Mouse (Mus musculus): ENCODE data around the gene Syt8. TPM values are rescaled to one million over a fixed set of nuclear protein-coding genes. Genes with fewer than 3 reads are reported as not detected.

Gene Syt8
- polyA plus RNA-seq, 1 experiment from 2014 or later, result not detected

DNA sequence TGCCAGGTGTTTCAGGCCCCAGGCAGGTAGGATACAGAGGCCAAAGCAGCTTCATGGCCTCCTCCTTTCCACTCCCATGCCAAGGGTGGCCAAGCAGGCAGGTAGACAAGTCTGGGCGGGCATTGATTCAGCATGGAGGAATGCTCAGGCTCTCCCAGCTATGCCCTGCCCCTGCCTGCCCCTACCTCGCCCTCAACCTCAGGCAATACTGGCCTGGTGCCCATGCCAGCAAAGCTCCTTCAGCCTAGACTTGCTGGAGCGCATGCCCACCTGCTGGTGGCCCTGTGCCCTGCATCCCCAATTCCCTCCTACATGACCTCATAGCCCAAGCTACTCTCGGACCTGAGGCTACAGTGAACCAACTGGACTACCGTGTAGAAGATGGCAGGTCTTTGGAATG is 2.7 kb downstream of the Syt8 start:
- Histone ChIP-seq H3K27ac (ENCODE audit: low read depth, low read length) (no peak overlapping the region), H3K4me2 (replicated peaks; ENCODE audit: low read depth, low read length) (no peak overlapping the region), H3K9me3 (ENCODE audit: control insufficient read depth, low read length) (no peaks in the 10 kb centered on the region), H3K4me3 (ENCODE audit: low read depth, low read length) (no peak overlapping the region), H3K27me3 (ENCODE audit: control insufficient read depth, insufficient read depth, low read length) (no peaks in the 10 kb centered on the region), H3K9ac (ENCODE audit: low read depth, low read length) (no peak overlapping the region), H3K4me1 (replicated peaks; ENCODE audit: control insufficient read depth, insufficient read depth, low read length) (no peaks in the 10 kb centered on the region), H3K36me3 (ENCODE audit: control insufficient read depth, insufficient read depth, low read length) (no peaks in the 10 kb centered on the region)
- ATAC-seq (ENCODE audit: low FRiP score) (no peak), DNase-seq (ENCODE audit: low spot score) (no peak)
- 81% methylated on average over 5 of the region's 5 CpGs for WGBS

DNA sequence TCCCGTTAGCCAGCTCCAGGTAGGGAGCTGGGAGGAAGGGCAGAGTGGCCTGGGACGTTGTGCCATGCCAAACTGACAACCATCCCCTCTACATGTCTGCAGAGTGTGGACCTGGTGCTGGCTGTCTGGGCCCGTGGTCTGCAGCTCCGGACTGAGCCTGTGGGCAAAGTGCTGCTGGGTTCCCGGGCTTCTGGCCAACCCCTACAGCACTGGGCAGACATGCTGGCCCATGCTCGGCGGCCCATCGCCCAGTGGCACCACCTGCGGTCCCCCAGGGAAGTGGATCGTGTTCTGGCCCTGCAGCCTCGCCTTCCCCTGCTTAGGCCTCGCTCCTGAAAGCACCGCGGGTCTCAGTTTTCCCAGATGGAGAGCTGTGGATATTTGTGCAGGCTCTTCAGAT is 5.3 kb downstream of the Syt8 start:
- no peak overlapping the region for H3K4me2 ChIP-seq (replicated peaks; ENCODE audit: low read depth, low read length)
- no peak overlapping the region for H3K27ac ChIP-seq (ENCODE audit: low read depth, low read length)
- no peaks in the 10 kb centered on the region for H3K4me1 ChIP-seq (replicated peaks; ENCODE audit: control insufficient read depth, insufficient read depth, low read length)
- no peak for DNase-seq (ENCODE audit: low spot score)
- H3K9ac ChIP-seq (ENCODE audit: low read depth, low read length), result no peak overlapping the region
- H3K36me3 ChIP-seq (ENCODE audit: control insufficient read depth, insufficient read depth, low read length), result no peaks in the 10 kb centered on the region
- ATAC-seq (ENCODE audit: low FRiP score), result no peak
- H3K27me3 ChIP-seq (ENCODE audit: control insufficient read depth, insufficient read depth, low read length), result no peaks in the 10 kb centered on the region
- WGBS, result 84% methylated on average over 14 of the region's 14 CpGs
- H3K4me3 ChIP-seq (ENCODE audit: low read depth, low read length), result no peak overlapping the region
- no peaks in the 10 kb centered on the region for H3K9me3 ChIP-seq (ENCODE audit: control insufficient read depth, low read length)

DNA sequence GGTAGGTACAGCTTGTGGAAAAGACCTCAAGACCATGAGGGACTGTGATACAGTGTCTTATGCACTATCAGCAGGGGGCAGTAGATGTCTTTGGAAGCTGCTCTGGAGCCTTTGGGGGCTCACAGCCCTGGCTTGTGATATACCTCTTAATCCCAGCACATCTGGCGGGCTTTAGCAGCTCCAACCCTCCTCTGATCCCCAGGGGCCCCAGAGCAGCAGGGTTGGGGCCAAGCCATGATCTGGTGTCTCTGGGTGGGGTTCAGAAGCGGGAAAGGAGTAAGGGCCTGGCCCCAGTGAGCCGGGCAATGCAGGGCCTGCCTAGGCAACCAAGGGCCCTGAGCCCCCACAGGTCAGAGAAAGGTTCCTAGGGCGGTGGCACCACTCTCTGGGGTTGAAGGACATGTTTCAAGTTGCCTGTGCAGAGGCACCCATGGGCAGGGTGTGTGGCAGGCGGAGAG is 6.0 kb downstream of the Syt8 start:
- peak; percentile 72 for DNase-seq (ENCODE audit: low spot score)
- Histone ChIP-seq H3K27me3 (ENCODE audit: control insufficient read depth, insufficient read depth, low read length) (no peaks in the 10 kb centered on the region), H3K4me1 (replicated peaks; ENCODE audit: control insufficient read depth, insufficient read depth, low read length) (no peaks in the 10 kb centered on the region), H3K4me3 (ENCODE audit: low read depth, low read length) (no peak overlapping the region), H3K27ac (ENCODE audit: low read depth, low read length) (no peak overlapping the region), H3K9me3 (ENCODE audit: control insufficient read depth, low read length) (no peaks in the 10 kb centered on the region), H3K9ac (ENCODE audit: low read depth, low read length) (0 out of 2 replicates have a peak overlapping the region, but pooled peaks have one; percentile 7), H3K4me2 (replicated peaks; ENCODE audit: low read depth, low read length) (no peak overlapping the region), H3K36me3 (ENCODE audit: control insufficient read depth, insufficient read depth, low read length) (no peaks in the 10 kb centered on the region)
- 58% methylated on average over 5 of the region's 5 CpGs for WGBS
- peak; percentile 49; the same call in 1 of the 2 replicates for ATAC-seq (ENCODE audit: low FRiP score)

DNA sequence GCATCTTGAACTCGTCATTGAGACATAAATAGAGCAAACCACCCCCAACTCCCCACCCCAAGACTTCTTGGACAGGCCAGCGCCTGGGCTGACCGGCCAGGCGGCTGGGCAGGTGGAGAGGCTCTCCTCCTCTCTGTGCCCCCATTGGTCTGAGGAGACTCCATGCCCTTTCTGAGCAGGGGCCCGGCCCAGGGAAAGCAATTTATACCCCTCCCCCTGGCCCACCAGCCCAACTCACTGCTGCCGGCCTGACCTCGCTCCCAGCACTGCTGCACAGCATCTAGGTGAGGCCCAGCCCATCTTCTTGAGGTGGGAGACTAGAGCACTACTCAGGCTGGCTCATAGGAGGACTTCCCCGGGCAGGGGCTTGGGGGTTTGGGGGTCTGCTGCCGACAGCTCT is 6.9 kb downstream of the Syt8 start, which contains the start of gene Tnni2:
Gene Tnni2, plus strand, starts transcription at position 224 of the 400 bp plus-strand sequence.
- Histone ChIP-seq H3K36me3 (ENCODE audit: control insufficient read depth, insufficient read depth, low read length) (no peaks in the 10 kb centered on the region), H3K4me2 (replicated peaks; ENCODE audit: low read depth, low read length) (no peak within 1 kb of the TSS), H3K27me3 (ENCODE audit: control insufficient read depth, insufficient read depth, low read length) (no peaks in the 10 kb centered on the region), H3K9me3 (ENCODE audit: control insufficient read depth, low read length) (no peaks in the 10 kb centered on the region), H3K4me3 (ENCODE audit: low read depth, low read length) (no peak within 1 kb of the TSS), H3K27ac (ENCODE audit: low read depth, low read length) (no peak within 1 kb of the TSS), H3K4me1 (replicated peaks; ENCODE audit: control insufficient read depth, insufficient read depth, low read length) (no peaks in the 10 kb centered on the region), H3K9ac (ENCODE audit: low read depth, low read length) (0 out of 2 replicates have a peak within 1 kb of the TSS, but pooled peaks have one; percentile 7)
- DNase-seq (ENCODE audit: low spot score), result no peak
- 78% methylated on average over 9 of the region's 9 CpGs for WGBS
- no peak for ATAC-seq (ENCODE audit: low FRiP score)

DNA sequence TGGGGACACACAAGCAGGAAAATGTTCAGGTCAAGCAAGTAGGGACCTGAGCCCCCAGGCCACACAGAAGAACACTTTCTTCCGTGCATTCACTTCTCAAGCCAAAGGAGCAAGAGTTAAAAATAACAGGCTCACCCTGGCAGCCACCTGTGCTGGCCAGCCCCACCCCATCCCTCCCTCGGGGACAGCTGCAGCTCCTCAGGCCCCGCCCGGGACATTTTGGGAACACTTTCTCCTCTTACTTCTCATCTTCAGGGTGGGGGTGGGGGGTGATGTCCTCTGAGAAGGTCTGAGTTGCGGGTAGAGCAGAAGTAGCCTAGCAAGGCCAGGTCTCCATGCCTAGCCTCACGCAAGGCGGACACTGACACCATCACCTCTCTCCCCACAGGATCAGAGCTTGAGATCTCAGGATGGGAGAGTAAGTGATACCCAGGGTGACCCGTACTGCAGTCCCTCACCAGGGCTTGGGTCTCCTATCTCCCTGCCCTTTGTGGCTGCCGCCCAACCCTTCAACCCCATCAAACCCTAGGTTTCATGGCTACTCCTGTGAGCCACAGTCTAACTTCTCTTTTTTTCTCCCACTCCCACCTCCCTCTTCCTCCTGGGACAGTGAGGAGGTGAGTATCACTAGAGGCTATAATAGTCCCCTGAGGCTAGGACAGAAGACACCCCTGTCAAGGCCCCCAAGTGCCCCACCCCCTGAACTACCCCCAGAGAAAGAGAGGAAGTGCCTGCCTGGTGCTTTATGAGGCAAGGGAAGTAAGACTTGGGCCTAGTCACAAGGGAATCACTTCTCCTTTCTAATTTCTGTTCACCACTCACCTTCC is 7.6 kb downstream of the Syt8 start:
- 78% methylated on average over 9 of the region's 9 CpGs for WGBS
- ATAC-seq (ENCODE audit: low FRiP score) (no peak), DNase-seq (ENCODE audit: low spot score) (no peak)
- H3K4me3 ChIP-seq (ENCODE audit: low read depth, low read length), result no peak overlapping the region
- no peaks in the 10 kb centered on the region for H3K4me1 ChIP-seq (replicated peaks; ENCODE audit: control insufficient read depth, insufficient read depth, low read length)
- H3K9me3 ChIP-seq (ENCODE audit: control insufficient read depth, low read length), result no peaks in the 10 kb centered on the region
- no peak overlapping the region for H3K4me2 ChIP-seq (replicated peaks; ENCODE audit: low read depth, low read length)
- no peaks in the 10 kb centered on the region for H3K36me3 ChIP-seq (ENCODE audit: control insufficient read depth, insufficient read depth, low read length)
- no peaks in the 10 kb centered on the region for H3K27me3 ChIP-seq (ENCODE audit: control insufficient read depth, insufficient read depth, low read length)
- H3K27ac ChIP-seq (ENCODE audit: low read depth, low read length), result no peak overlapping the region
- no peak overlapping the region for H3K9ac ChIP-seq (ENCODE audit: low read depth, low read length)

- 99% methylated on average over 7 of the region's 7 CpGs for WGBS
- no peaks in the 10 kb centered on the region for H3K9me3 ChIP-seq (ENCODE audit: control insufficient read depth, low read length)
- no peak overlapping the region for H3K27ac ChIP-seq (ENCODE audit: low read depth, low read length)
- DNase-seq (ENCODE audit: low spot score) (no peak), ATAC-seq (ENCODE audit: low FRiP score) (no peak)
- no peaks in the 10 kb centered on the region for H3K4me1 ChIP-seq (replicated peaks; ENCODE audit: control insufficient read depth, insufficient read depth, low read length)
- no peak overlapping the region for H3K9ac ChIP-seq (ENCODE audit: low read depth, low read length)
- H3K4me3 ChIP-seq (ENCODE audit: low read depth, low read length), result no peak overlapping the region
- H3K4me2 ChIP-seq (replicated peaks; ENCODE audit: low read depth, low read length), result no peak overlapping the region
- no peaks in the 10 kb centered on the region for H3K36me3 ChIP-seq (ENCODE audit: control insufficient read depth, insufficient read depth, low read length)
- no peaks in the 10 kb centered on the region for H3K27me3 ChIP-seq (ENCODE audit: control insufficient read depth, insufficient read depth, low read length)
Measured at GRCm38 (mm10) chr7:142442908-142443420, 8.3 kb downstream of the Syt8 start.

- H3K27ac ChIP-seq (ENCODE audit: low read depth, low read length), result no peak overlapping the region
- WGBS, result 89% methylated on average over 5 of the region's 5 CpGs
- no peaks in the 10 kb centered on the region for H3K4me1 ChIP-seq (replicated peaks; ENCODE audit: control insufficient read depth, insufficient read depth, low read length)
- ATAC-seq (ENCODE audit: low FRiP score) (no peak), DNase-seq (ENCODE audit: low spot score) (no peak)
- H3K27me3 ChIP-seq (ENCODE audit: control insufficient read depth, insufficient read depth, low read length), result no peaks in the 10 kb centered on the region
- H3K9ac ChIP-seq (ENCODE audit: low read depth, low read length), result no peak overlapping the region
- no peaks in the 10 kb centered on the region for H3K9me3 ChIP-seq (ENCODE audit: control insufficient read depth, low read length)
- H3K36me3 ChIP-seq (ENCODE audit: control insufficient read depth, insufficient read depth, low read length), result no peaks in the 10 kb centered on the region
- no peak overlapping the region for H3K4me3 ChIP-seq (ENCODE audit: low read depth, low read length)
- no peak overlapping the region for H3K4me2 ChIP-seq (replicated peaks; ENCODE audit: low read depth, low read length)
Measured at GRCm38 (mm10) chr7:142443474-142443873, 8.8 kb downstream of the Syt8 start.

DNA sequence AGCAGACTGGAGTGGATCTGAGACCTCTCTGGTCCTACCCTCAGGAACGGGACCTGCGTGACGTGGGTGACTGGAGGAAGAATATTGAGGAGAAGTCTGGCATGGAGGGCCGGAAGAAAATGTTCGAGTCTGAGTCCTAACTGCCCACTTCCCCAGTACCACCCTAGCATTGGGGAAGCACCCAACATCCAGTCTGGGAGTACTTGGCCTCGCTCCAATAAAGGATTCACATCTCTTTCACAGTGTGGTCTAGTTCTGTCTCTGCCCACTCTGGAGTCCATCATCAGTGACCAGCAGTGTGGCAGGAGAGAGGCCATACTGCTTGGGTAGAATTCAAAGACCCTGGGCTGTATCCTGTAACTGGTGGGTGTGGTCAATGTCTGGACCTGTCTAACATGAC is 9.5 kb downstream of the Syt8 start:
- H3K9me3 ChIP-seq (ENCODE audit: control insufficient read depth, low read length), result no peaks in the 10 kb centered on the region
- no peak overlapping the region for H3K4me3 ChIP-seq (ENCODE audit: low read depth, low read length)
- H3K4me1 ChIP-seq (replicated peaks; ENCODE audit: control insufficient read depth, insufficient read depth, low read length), result no peaks in the 10 kb centered on the region
- DNase-seq (ENCODE audit: low spot score) (no peak), ATAC-seq (ENCODE audit: low FRiP score) (no peak)
- no peaks in the 10 kb centered on the region for H3K36me3 ChIP-seq (ENCODE audit: control insufficient read depth, insufficient read depth, low read length)
- 93% methylated on average over 6 of the region's 6 CpGs for WGBS
- no peak overlapping the region for H3K4me2 ChIP-seq (replicated peaks; ENCODE audit: low read depth, low read length)
- no peak overlapping the region for H3K9ac ChIP-seq (ENCODE audit: low read depth, low read length)
- H3K27ac ChIP-seq (ENCODE audit: low read depth, low read length), result no peak overlapping the region
- H3K27me3 ChIP-seq (ENCODE audit: control insufficient read depth, insufficient read depth, low read length), result no peaks in the 10 kb centered on the region

DNA sequence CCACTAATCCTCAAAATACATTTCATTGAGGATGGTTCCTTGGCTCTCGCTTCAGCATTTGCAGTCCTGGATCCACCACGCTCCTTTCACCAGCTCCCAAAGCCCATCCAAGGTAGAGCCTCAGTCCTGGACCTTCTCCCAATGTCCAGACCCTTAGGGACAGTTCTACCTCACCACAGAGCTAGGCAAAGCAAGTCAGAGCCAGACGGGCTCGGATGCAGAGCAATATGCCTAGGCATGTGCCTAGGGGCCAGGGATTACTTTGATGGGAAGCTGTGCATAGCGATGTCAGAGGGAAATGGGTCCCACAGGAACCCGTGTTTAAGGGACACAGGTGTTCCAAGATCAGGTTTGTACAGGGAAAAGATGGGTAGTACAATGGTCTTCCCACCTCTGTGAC is 10.7 kb downstream of the Syt8 start:
- no peaks in the 10 kb centered on the region for H3K9me3 ChIP-seq (ENCODE audit: control insufficient read depth, low read length)
- no peaks in the 10 kb centered on the region for H3K27me3 ChIP-seq (ENCODE audit: control insufficient read depth, insufficient read depth, low read length)
- no peak overlapping the region for H3K9ac ChIP-seq (ENCODE audit: low read depth, low read length)
- DNase-seq (ENCODE audit: low spot score) (no peak), ATAC-seq (ENCODE audit: low FRiP score) (no peak)
- WGBS, result 88% methylated on average over 6 of the region's 6 CpGs
- H3K4me2 ChIP-seq (replicated peaks; ENCODE audit: low read depth, low read length), result no peak overlapping the region
- H3K36me3 ChIP-seq (ENCODE audit: control insufficient read depth, insufficient read depth, low read length), result no peaks in the 10 kb centered on the region
- H3K4me3 ChIP-seq (ENCODE audit: low read depth, low read length), result no peak overlapping the region
- H3K4me1 ChIP-seq (replicated peaks; ENCODE audit: control insufficient read depth, insufficient read depth, low read length), result no peaks in the 10 kb centered on the region
- H3K27ac ChIP-seq (ENCODE audit: low read depth, low read length), result no peak overlapping the region
